Mouse (Mus musculus) liver, embryonic 16.5 days (tissue): ENCODE data around the gene Cys1. TPM values are rescaled to one million over a fixed set of nuclear protein-coding genes. Genes with fewer than 3 reads are reported as not detected.
A peak's percentile ranks its signal among the peaks of the same experiment; 100 is the strongest.
"Not testable (repeated sequence)": the region's sequence is repeated elsewhere in the genome, so short reads cannot be mapped to it uniquely, and the experiment has no call there.

Source experiments
- ATAC-seq: fragments of 200-750 bp; cut with Nextera tagmentation; 2 replicates; pipeline ENCODE4 v1.8.0; 2017; ENCODE audit warnings: low read depth, mild to moderate bottlenecking, moderate number of reproducible peaks, moderate library complexity
- H3K27ac ChIP-seq: fragments of 300-500 bp; sonication (generic); 2 replicates; pipeline ENCODE4 v1.5.1; 2014; ENCODE audit warnings: mild to moderate bottlenecking, low read length
- H3K27me3 ChIP-seq: fragments of 300-500 bp; sonication (generic); 2 replicates; pipeline ENCODE4 v1.6.1; 2014; ENCODE audit warnings: low read depth, low read length, mixed read lengths; ENCODE audit not compliant: control insufficient read depth, insufficient read depth
- H3K36me3 ChIP-seq: fragments of 300-500 bp; sonication (generic); 2 replicates; pipeline ENCODE4 v1.6.1; 2014; ENCODE audit warnings: mild to moderate bottlenecking; ENCODE audit not compliant: control insufficient read depth, insufficient read depth
- H3K4me1 ChIP-seq: fragments of 300-500 bp; sonication (generic); 2 replicates; pipeline ENCODE4 v1.6.1; 2014; ENCODE audit warnings: low read depth, low read length, mixed read lengths; ENCODE audit not compliant: control insufficient read depth
- H3K4me2 ChIP-seq: fragments of 300-500 bp; sonication (generic); 2 replicates; pipeline ENCODE4 v1.6.1; 2014; ENCODE audit warnings: low read depth, low read length, mixed read lengths
- H3K4me3 ChIP-seq: fragments of 300-500 bp; sonication (generic); 2 replicates; pipeline ENCODE4 v1.5.1; 2014; ENCODE audit warnings: low read depth, mild to moderate bottlenecking, low read length
- H3K9ac ChIP-seq: fragments of 300-500 bp; sonication (generic); 2 replicates; pipeline ENCODE4 v1.6.1; 2014; ENCODE audit warnings: low read depth, low read length
- H3K9me3 ChIP-seq: fragments of 300-500 bp; sonication (generic); replicated peaks from 2 replicates; pipeline ENCODE4 v1.6.1; 2016; ENCODE audit warnings: low read length; ENCODE audit not compliant: control insufficient read depth
- WGBS: fragments of 180-500 bp; shearing (Covaris S2); extraction: QIAGEN DNeasy Blood & Tissue Kit; methylation state at CpG from one replicate; pipeline ENCODE4 v1.1.7; 2014; ENCODE audit not compliant: insufficient replicate concordance; 5-methylcytosine and 5-hydroxymethylcytosine counted together
- polyA plus RNA-seq: library from polyadenylated mRNA; unstranded; fragments of >200 nt; fragmentation: Nextera tagmentation; extraction: Ambion mirVana; gene quantifications from 2 replicates; pipeline ENCODE4 v1.2.1, GENCODE M21; 2015

The Cys1 gene
- polyA plus RNA-seq, 1 experiment from 2014 or later: 0.67 TPM

GRCm38 (mm10) chr12:24703013-24703412, 21.4 kb upstream of the Cys1 start:
- H3K4me3 ChIP-seq: no peak overlapping the region
- H3K4me1 ChIP-seq: peaks cover 44% of the 10 kb centered on the region
- peak overlapping the region; percentile 38 for H3K9ac ChIP-seq
- peak overlapping the region; percentile 34 for H3K4me2 ChIP-seq
- peak; percentile 74 for ATAC-seq
- H3K9me3 ChIP-seq: no peaks in the 10 kb centered on the region
- H3K27me3 ChIP-seq: no peaks in the 10 kb centered on the region
- H3K27ac ChIP-seq: peak overlapping the region; percentile 85
- 68% methylated on average over 3 of the region's 3 CpGs for WGBS
- no peaks in the 10 kb centered on the region for H3K36me3 ChIP-seq

- not testable (repeated sequence) for H3K9ac ChIP-seq, H3K4me2 ChIP-seq, H3K27ac ChIP-seq, ATAC-seq, H3K36me3 ChIP-seq, H3K27me3 ChIP-seq, H3K9me3 ChIP-seq, H3K4me3 ChIP-seq
- H3K4me1 ChIP-seq: peaks cover 45% of the 10 kb centered on the region
- WGBS: 70% methylated on average over 9 of the region's 9 CpGs
These were observed 20.0 kb upstream of the Cys1 start for GRCm38 (mm10) chr12:24701621-24702020.

GRCm38 (mm10) chr12:24699578-24699977, 18.0 kb upstream of the Cys1 start:
- no peak overlapping the region for H3K4me2 ChIP-seq
- ATAC-seq: no peak
- H3K9me3 ChIP-seq: no peaks in the 10 kb centered on the region
- H3K27me3 ChIP-seq: no peaks in the 10 kb centered on the region; the same call in 1 of the 2 replicates
- H3K36me3 ChIP-seq: no peaks in the 10 kb centered on the region
- no peak overlapping the region for H3K9ac ChIP-seq
- peaks cover 25% of the 10 kb centered on the region for H3K4me1 ChIP-seq
- WGBS: 62% methylated on average over 10 of the region's 10 CpGs
- H3K27ac ChIP-seq: no peak overlapping the region
- no peak overlapping the region for H3K4me3 ChIP-seq

- WGBS: 64% methylated on average over 3 of the region's 3 CpGs
- H3K27ac ChIP-seq: no peak overlapping the region
- no peak overlapping the region for H3K4me3 ChIP-seq
- H3K36me3 ChIP-seq: no peaks in the 10 kb centered on the region
- H3K4me1 ChIP-seq: peaks cover 16% of the 10 kb centered on the region
- no peaks in the 10 kb centered on the region for H3K9me3 ChIP-seq
- ATAC-seq: no peak
- H3K27me3 ChIP-seq: no peaks in the 10 kb centered on the region; the same call in 1 of the 2 replicates
- no peak overlapping the region for H3K9ac ChIP-seq
- H3K4me2 ChIP-seq: no peak overlapping the region
These were observed 16.9 kb upstream of the Cys1 start for GRCm38 (mm10) chr12:24698514-24698913.

- Histone ChIP-seq H3K27me3 (no peaks in the 10 kb centered on the region; the same call in 1 of the 2 replicates), H3K4me1 (peaks cover 7% of the 10 kb centered on the region), H3K4me3 (no peak overlapping the region), H3K4me2 (no peak overlapping the region), H3K27ac (no peak overlapping the region), H3K36me3 (no peaks in the 10 kb centered on the region), H3K9ac (no peak overlapping the region), H3K9me3 (no peaks in the 10 kb centered on the region)
- peak; percentile 55 for ATAC-seq
- 45% methylated on average over 8 of the region's 8 CpGs for WGBS
These were observed 16.0 kb upstream of the Cys1 start for GRCm38 (mm10) chr12:24697484-24698204.

- Histone ChIP-seq H3K9me3 (no peaks in the 10 kb centered on the region), H3K4me2 (no peak overlapping the region), H3K4me1 (peaks cover 2% of the 10 kb centered on the region), H3K36me3 (no peaks in the 10 kb centered on the region), H3K9ac (no peak overlapping the region), H3K27ac (no peak overlapping the region), H3K4me3 (no peak overlapping the region), H3K27me3 (no peaks in the 10 kb centered on the region; the same call in 1 of the 2 replicates)
- 28% methylated on average over 16 of the region's 16 CpGs for WGBS
- peak; percentile 75 for ATAC-seq
These were observed 15.2 kb upstream of the Cys1 start for GRCm38 (mm10) chr12:24696500-24697483.

- no peak overlapping the region for H3K4me2 ChIP-seq
- 60% methylated on average over 3 of the region's 3 CpGs for WGBS
- ATAC-seq: no peak
- no peaks in the 10 kb centered on the region for H3K36me3 ChIP-seq
- no peak overlapping the region for H3K4me3 ChIP-seq
- no peaks in the 10 kb centered on the region for H3K4me1 ChIP-seq
- no peak overlapping the region for H3K9ac ChIP-seq
- no peaks in the 10 kb centered on the region for H3K27me3 ChIP-seq
- H3K27ac ChIP-seq: no peak overlapping the region
- no peaks in the 10 kb centered on the region for H3K9me3 ChIP-seq
These were observed 8.7 kb upstream of the Cys1 start for GRCm38 (mm10) chr12:24690351-24690750.

GRCm38 (mm10) chr12:24686696-24687346, 5.2 kb upstream of the Cys1 start:
- Histone ChIP-seq H3K9me3 (no peaks in the 10 kb centered on the region), H3K9ac (no peak overlapping the region), H3K27ac (peak overlapping the region; percentile 29), H3K36me3 (no peaks in the 10 kb centered on the region), H3K4me1 (peaks cover 2% of the 10 kb centered on the region), H3K4me3 (no peak overlapping the region), H3K27me3 (peaks cover 16% of the 10 kb centered on the region), H3K4me2 (no peak overlapping the region)
- 58% methylated on average over 11 of the region's 11 CpGs for WGBS
- ATAC-seq: peak; percentile 68
